Mouse (Mus musculus): ENCODE measurements around the gene Cept1.
"Not testable (repeated sequence)": the region's sequence is repeated elsewhere in the genome, so short reads cannot be mapped to it uniquely, and the experiment has no call there.

The Cept1 gene

GRCm38 (mm10) chr3:106547171-106547923, at the start of gene Cept1, which contains the start of gene Dram2:
Gene Cept1 (minus strand): TSS chr3:106547802.
Gene Dram2 (plus strand): TSS chr3:106547798.
- peak; percentile 94 for DNase-seq (ENCODE audit: low read depth, low spot score)
- H3K36me3 ChIP-seq (ENCODE audit: control insufficient read depth, insufficient read depth, low read length, poor library complexity, severe bottlenecking), result peaks cover 3% of the 10 kb centered on the region; the same call in 1 of the 2 replicates
- no peaks in the 10 kb centered on the region for H3K27me3 ChIP-seq (ENCODE audit: control insufficient read depth, insufficient read depth, low read length, poor library complexity, severe bottlenecking)

DNA sequence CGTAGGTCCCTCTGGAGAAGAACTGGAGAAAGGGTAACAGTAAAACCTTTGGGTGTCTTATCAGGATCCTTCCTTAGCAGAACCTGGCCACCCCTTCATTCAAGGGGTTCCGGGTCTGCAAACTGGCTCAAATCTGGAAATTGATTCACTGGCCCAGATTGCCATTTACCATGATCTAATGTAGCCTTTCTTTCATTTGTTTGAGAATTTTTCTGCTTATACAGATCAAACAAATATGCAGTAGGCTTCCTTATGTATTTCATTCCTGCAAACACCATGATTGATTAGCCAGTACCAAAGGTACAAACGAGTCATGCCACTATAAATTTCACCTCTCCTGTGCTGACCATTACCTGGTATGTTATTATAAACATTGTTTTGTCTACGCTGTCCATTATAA, 46.0 kb upstream of the Cept1 start:
- DNase-seq (ENCODE audit: low read depth, low spot score); H3K36me3 ChIP-seq (ENCODE audit: control insufficient read depth, insufficient read depth, low read length, poor library complexity, severe bottlenecking); H3K27me3 ChIP-seq (ENCODE audit: control insufficient read depth, insufficient read depth, low read length, poor library complexity, severe bottlenecking): not testable (repeated sequence)

DNA sequence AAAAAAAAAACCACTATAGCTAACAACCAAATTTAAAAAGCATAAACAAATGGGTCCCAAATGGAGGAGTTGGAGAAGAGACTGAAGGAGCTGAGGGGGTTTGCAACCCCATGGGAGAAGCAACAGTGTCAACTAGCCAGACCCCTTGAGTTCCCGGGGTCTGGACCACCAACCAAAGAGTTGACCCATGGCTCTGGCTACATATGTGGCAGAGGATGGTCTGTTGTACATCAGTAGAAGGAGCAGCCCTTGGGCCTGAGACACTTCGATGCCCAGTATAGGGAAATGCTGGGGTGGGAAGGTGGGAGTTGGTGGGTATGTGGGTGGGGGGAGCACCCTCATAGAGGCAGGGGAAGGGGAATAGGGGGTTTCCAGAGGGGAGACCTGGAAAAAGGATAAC, 31.7 kb upstream of the Cept1 start:
- H3K36me3 ChIP-seq (ENCODE audit: control insufficient read depth, insufficient read depth, low read length, poor library complexity, severe bottlenecking), result no peaks in the 10 kb centered on the region
- no peaks in the 10 kb centered on the region for H3K27me3 ChIP-seq (ENCODE audit: control insufficient read depth, insufficient read depth, low read length, poor library complexity, severe bottlenecking)
- DNase-seq (ENCODE audit: low read depth, low spot score), result no peak

- no peaks in the 10 kb centered on the region for H3K27me3 ChIP-seq (ENCODE audit: control insufficient read depth, insufficient read depth, low read length, poor library complexity, severe bottlenecking)
- DNase-seq (ENCODE audit: low read depth, low spot score), result no peak
- H3K36me3 ChIP-seq (ENCODE audit: control insufficient read depth, insufficient read depth, low read length, poor library complexity, severe bottlenecking), result peaks cover 10% of the 10 kb centered on the region; the same call in 1 of the 2 replicates
These were observed 25.6 kb upstream of the Cept1 start for GRCm38 (mm10) chr3:106573191-106573590.

GRCm38 (mm10) chr3:106565876-106566275, 18.3 kb upstream of the Cept1 start:
- Histone ChIP-seq H3K36me3 (ENCODE audit: control insufficient read depth, insufficient read depth, low read length, poor library complexity, severe bottlenecking) (peaks cover 9% of the 10 kb centered on the region; the same call in 1 of the 2 replicates), H3K27me3 (ENCODE audit: control insufficient read depth, insufficient read depth, low read length, poor library complexity, severe bottlenecking) (no peaks in the 10 kb centered on the region)
- DNase-seq (ENCODE audit: low read depth, low spot score), result no peak

DNA sequence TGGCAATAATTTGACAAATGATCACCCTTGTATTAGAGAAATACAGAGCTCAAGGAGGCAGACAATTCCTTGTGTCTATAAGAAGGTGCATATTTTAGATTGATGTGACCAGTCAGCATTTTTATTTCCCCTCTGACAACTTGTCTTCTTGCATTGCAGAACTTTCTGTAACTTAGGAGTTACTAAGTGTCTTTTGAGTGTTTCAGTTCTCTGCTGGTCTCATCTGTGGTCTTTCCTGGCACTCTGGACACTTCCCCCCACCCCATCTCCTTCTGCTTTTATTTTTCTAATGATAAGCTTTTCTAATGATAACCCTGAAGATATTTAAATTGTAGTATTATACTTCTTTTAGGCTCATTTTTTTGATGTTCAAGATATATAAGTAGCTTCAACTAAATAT, 10.7 kb upstream of the Cept1 start:
- Histone ChIP-seq H3K27me3 (ENCODE audit: control insufficient read depth, insufficient read depth, low read length, poor library complexity, severe bottlenecking) (no peaks in the 10 kb centered on the region), H3K36me3 (ENCODE audit: control insufficient read depth, insufficient read depth, low read length, poor library complexity, severe bottlenecking) (peaks cover 15% of the 10 kb centered on the region)
- DNase-seq (ENCODE audit: low read depth, low spot score), result no peak

DNA sequence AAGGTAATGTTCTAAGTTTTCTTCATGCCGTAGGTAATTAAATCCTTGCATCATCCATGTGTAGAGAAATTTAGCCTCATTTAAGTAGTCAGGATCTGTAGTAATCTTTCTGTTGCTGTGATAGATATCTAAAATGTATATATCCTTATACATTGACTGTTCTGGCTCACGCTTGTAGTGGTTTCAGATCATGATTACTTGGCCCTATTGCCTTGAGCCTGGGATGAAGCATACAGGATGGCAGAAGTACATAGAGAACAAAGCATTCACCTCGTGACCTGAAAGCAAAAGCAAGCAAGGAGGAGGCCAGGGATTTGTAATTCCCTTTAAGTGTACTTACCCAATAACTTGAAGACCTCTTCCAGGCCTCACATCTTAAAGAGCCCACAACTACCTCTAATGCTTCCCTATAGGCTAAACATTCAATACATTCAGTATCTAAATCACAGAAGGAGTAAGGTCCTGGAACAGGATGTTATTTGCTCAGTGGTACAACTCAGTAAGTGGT, 8.2 kb upstream of the Cept1 start:
- Histone ChIP-seq H3K27me3 (ENCODE audit: control insufficient read depth, insufficient read depth, low read length, poor library complexity, severe bottlenecking) (no peaks in the 10 kb centered on the region), H3K36me3 (ENCODE audit: control insufficient read depth, insufficient read depth, low read length, poor library complexity, severe bottlenecking) (peaks cover 15% of the 10 kb centered on the region)
- DNase-seq (ENCODE audit: low read depth, low spot score), result no peak

- peaks cover 15% of the 10 kb centered on the region for H3K36me3 ChIP-seq (ENCODE audit: control insufficient read depth, insufficient read depth, low read length, poor library complexity, severe bottlenecking)
- no peaks in the 10 kb centered on the region for H3K27me3 ChIP-seq (ENCODE audit: control insufficient read depth, insufficient read depth, low read length, poor library complexity, severe bottlenecking)
- peak; percentile 74 for DNase-seq (ENCODE audit: low read depth, low spot score)
These were observed 5.8 kb upstream of the Cept1 start for GRCm38 (mm10) chr3:106553411-106553810.

DNA sequence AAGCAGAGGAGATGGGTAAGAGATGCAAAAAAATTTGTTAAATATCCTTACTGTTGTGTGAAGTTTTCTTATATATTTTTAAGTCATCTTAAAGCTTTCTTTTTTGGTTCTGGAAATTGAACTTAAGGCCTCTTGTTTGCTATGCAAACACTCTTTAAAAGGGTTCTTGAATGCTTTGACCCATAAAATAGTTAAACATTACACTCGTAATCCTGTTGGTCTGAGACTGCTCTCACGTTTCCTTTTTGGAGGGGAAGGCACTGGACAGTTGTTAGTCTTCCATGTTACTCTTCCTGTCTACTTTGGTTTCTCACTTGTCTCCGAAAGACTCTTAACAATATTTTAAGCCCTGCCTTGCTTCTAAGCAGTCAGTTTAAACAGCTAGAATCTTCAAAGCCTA, 1.4 kb upstream of the Cept1 start:
- peaks cover 3% of the 10 kb centered on the region; the same call in 1 of the 2 replicates for H3K36me3 ChIP-seq (ENCODE audit: control insufficient read depth, insufficient read depth, low read length, poor library complexity, severe bottlenecking)
- DNase-seq (ENCODE audit: low read depth, low spot score), result no peak
- no peaks in the 10 kb centered on the region for H3K27me3 ChIP-seq (ENCODE audit: control insufficient read depth, insufficient read depth, low read length, poor library complexity, severe bottlenecking)

GRCm38 (mm10) chr3:106547924-106548539, 430 bp upstream of the Cept1 start:
- H3K36me3 ChIP-seq (ENCODE audit: control insufficient read depth, insufficient read depth, low read length, poor library complexity, severe bottlenecking), result peaks cover 3% of the 10 kb centered on the region; the same call in 1 of the 2 replicates
- no peaks in the 10 kb centered on the region for H3K27me3 ChIP-seq (ENCODE audit: control insufficient read depth, insufficient read depth, low read length, poor library complexity, severe bottlenecking)
- DNase-seq (ENCODE audit: low read depth, low spot score), result peak; percentile 32

DNA sequence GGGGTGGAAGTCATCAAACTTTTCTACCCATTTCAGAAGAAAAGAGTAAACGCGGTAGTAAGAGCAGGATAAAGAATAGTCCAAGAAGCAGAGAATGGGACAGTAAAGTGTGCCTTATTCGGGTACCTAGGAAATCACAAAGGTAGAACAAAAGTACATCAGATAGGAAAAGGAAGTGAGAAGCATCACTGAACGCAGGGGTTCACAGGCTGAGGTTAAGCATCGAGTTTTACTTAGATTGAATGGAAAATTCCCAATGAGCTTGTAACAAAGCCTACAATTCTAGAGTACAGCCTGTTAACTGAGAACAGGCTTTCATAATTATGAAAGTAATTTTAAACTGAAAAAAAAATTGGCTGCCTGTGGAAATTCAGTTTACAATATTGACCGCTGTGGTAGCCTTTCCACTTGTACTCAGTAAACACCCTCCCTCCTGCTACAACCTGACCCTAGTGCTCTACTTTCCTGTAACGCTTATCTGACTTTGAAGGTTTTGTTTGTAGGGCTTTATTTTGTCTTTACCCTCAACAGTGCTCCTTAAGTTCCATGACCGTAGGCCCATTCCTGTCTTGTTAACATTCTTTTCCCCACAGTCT, 2.8 kb downstream of the Cept1 start:
- Histone ChIP-seq H3K27me3 (ENCODE audit: control insufficient read depth, insufficient read depth, low read length, poor library complexity, severe bottlenecking) (no peaks in the 10 kb centered on the region), H3K36me3 (ENCODE audit: control insufficient read depth, insufficient read depth, low read length, poor library complexity, severe bottlenecking) (no peaks in the 10 kb centered on the region)
- DNase-seq (ENCODE audit: low read depth, low spot score), result peak; percentile 64

DNA sequence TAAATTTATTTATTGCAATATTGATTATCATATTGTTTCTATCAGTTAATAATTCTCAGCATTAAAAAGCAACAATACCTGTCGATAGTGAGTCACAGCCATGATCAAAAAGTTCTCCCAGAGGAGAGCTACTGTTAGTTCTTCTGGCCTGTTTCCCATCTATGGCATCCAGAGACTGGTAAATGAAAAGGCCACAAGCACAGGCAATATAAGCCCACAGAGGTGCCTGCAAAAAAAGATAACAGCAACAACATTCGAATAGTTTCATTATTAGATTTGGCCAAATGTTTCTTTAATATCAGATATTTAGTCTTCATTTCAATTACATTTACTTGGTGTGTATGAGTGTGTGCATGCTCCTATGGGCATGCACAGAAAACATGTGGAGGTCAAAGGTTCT, 14.3 kb downstream of the Cept1 start:
- H3K27me3 ChIP-seq (ENCODE audit: control insufficient read depth, insufficient read depth, low read length, poor library complexity, severe bottlenecking), result no peaks in the 10 kb centered on the region
- peaks cover 4% of the 10 kb centered on the region; the same call in 1 of the 2 replicates for H3K36me3 ChIP-seq (ENCODE audit: control insufficient read depth, insufficient read depth, low read length, poor library complexity, severe bottlenecking)
- no peak for DNase-seq (ENCODE audit: low read depth, low spot score)

DNA sequence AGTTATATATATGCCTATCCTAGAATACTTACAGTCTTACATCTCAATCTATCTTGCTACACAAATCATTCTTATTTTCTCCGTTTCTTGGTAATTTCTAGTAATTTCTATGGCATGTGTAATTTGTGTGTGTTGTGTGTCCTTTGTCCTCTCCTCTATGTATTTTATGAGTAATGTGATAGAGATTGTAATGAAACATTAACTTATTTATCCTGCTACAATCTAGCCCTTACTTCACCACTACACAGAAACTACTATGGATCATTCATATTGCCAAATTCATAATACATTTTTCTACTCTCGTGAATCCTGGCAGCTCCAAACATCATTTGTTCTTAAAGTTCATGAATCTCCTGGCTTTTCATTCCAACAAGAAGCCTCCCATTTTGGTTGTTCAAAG, 19.6 kb downstream of the Cept1 start:
- Histone ChIP-seq H3K36me3 (ENCODE audit: control insufficient read depth, insufficient read depth, low read length, poor library complexity, severe bottlenecking) (no peaks in the 10 kb centered on the region), H3K27me3 (ENCODE audit: control insufficient read depth, insufficient read depth, low read length, poor library complexity, severe bottlenecking) (no peaks in the 10 kb centered on the region)
- DNase-seq (ENCODE audit: low read depth, low spot score), result no peak

- Histone ChIP-seq H3K36me3 (ENCODE audit: control insufficient read depth, insufficient read depth, low read length, poor library complexity, severe bottlenecking) (no peaks in the 10 kb centered on the region), H3K27me3 (ENCODE audit: control insufficient read depth, insufficient read depth, low read length, poor library complexity, severe bottlenecking) (no peaks in the 10 kb centered on the region)
- no peak for DNase-seq (ENCODE audit: low read depth, low spot score)
These were observed 21.2 kb downstream of the Cept1 start for GRCm38 (mm10) chr3:106526411-106526810.

DNA sequence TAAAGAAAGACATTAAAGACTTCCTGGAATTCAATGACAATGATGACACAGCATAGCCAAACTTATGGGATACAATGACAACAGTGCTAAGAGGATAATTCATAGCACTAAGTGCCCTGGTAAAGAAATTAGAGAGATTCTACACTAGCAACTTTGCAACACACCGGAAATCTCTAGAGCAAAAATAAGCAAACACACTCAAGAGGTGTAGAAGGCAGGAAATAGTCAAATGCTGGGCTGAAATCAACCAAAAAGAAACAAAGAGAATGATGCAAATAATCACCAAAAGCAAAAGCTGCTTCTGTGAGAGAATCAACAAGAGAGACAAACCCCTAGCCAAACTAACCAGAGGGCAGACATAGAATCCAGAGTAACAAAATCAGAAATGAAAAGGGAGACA, 24.9 kb downstream of the Cept1 start:
- DNase-seq (ENCODE audit: low read depth, low spot score), result no peak
- no peaks in the 10 kb centered on the region for H3K27me3 ChIP-seq (ENCODE audit: control insufficient read depth, insufficient read depth, low read length, poor library complexity, severe bottlenecking)
- no peaks in the 10 kb centered on the region for H3K36me3 ChIP-seq (ENCODE audit: control insufficient read depth, insufficient read depth, low read length, poor library complexity, severe bottlenecking)
